Mouse (Mus musculus) urinary bladder, postnatal 25 days (tissue): Measurements from ENCODE around the gene Gucy1b2.

ENCODE experiments used
- DNase-seq: peaks from one replicate; pipeline ENCODE4 v3.0.0; 2022; ENCODE audit warnings: low spot score

Gucy1b2 gene

DNA sequence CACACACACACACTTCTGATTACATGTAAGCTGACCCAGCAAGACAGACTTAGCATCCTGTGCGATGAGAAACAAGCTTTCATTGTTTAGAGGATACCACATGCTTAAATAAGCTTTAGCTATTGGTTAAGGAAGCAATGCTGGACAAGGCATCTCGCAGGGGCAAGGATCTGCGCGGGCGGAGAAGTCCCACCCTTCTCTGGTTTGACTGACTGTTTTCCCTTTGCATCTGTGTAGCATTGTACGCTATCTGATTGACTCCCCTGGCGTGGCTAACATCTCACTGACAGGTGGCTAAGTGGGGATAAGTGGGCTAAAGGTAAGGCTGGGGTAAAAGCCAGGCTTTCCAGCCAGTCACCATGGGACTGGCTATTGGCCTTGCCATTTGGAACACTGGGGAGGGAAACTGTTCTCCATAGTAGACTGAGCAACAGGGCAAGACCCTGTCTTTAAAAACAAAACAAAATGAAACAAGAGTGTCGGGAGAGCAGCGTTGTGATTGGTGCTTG lies at the start of gene Gucy1b2:
Gene Gucy1b2, minus strand, starts transcription at position 51 of the 509 bp plus-strand sequence.
- no peak for DNase-seq

- DNase-seq: no peak
Measured at GRCm38 (mm10) chr14:62497391-62497790, 41.3 kb upstream of the Gucy1b2 start.

DNA sequence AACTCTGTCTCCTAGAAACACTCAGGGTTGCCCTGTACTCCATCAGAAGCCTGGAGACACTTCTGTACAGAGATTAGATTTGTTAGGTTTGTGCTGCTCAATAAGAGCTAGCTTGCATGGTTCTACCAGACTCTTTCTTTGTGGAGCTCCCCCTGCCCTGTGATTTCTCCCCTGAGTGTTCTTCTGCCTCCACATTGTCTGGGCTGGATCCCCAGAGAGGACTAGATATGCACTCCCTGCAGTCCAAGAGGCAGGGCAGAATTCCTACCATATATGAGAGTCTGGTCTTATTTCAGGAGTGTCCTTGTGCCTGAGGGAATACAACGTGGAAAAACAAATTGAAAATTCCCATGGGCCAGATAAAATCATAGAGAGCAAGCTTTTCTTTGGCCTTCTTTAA lies 40.4 kb upstream of the Gucy1b2 start:
- no peak for DNase-seq

DNA sequence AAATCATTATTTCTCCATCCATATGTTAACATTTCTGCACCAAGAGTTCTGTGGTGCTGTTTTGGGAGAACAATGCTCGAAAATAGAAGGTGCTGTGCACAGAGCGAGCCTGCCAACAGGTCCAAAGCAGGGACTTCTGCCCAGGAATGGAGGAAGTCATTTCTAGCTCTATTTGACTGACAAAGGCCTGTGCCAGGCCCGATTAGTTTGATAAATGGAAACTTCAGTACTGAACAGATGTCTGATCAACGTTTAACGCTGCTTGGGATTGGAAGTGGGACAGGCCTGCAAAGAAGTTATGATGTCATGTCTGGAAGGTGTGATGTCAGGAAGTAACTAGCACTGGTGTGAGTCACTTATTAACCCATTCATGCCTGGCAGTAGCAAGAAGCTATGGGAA lies 37.4 kb upstream of the Gucy1b2 start:
- no peak for DNase-seq

DNA sequence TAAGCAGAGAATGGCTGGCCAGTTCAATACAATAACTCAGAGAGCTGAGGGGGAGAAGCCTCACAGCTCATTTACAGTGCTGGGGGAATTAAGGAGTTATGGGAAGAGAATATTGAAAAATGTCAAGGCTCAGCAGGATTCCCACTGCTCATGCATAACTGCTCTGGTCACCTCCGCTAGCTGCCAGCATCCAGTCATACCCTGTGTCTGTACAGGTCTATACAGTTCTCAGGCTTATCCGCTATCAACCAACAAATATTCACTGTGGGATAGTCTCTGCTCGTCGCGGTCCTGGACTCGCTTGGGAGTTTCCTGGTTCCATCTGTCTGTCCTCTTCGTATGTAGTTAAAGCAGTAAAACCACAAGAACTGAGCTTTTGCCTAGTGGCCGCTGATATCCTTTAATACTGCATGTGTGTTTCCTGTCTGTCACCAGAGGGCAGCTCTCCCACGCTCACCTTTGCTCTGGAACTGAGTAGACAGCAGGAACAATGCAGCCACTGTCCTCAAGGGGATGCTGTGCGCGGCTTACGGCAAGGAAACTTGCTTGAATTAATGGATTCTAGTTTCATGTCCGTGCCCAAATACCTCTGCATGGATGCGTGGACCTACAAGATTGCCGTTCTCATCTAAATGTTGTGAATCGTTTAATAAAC lies 36.2 kb upstream of the Gucy1b2 start:
- DNase-seq: peak; percentile 62

DNA sequence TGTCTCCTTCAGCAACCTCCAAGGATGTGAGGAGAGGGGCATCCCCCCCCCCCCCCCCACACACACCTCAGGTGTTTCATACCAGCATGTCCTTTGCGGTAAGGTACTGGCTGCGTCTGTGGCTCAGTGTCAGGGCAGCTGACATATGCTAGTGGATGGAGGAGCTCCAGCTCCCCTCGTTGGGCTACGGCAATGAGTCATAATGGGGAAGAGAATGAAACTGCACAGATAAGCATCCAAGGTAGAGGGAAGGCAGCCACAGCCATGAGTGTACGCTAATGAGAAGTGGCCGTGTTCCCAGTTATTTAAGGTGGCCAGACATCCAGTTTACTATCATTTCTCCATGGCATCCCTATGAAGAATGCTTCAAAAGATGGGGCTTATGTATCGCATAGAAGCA lies 32.2 kb upstream of the Gucy1b2 start:
- no peak for DNase-seq

- DNase-seq: no peak
Measured at GRCm38 (mm10) chr14:62481381-62481780, 25.3 kb upstream of the Gucy1b2 start.

DNA sequence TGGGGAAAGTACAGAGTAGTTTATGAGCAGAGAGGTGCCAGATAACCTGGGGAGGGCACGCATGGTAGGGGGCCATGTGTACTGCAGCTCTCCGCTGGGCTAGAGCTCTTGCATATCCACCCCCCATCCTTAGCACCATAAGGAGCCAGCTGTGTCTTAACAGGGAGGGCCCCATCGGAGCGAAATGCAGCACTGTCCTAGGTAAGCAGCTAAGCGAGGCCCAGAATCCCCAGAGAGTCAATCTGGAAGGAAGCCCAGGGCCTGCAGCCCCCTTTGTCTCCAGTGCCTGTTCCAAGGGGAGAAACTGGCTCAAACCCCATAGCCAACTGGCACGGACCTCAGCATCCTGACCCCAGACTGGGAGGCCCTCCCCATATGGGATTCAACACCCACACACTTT lies 23.3 kb upstream of the Gucy1b2 start:
- no peak for DNase-seq

DNA sequence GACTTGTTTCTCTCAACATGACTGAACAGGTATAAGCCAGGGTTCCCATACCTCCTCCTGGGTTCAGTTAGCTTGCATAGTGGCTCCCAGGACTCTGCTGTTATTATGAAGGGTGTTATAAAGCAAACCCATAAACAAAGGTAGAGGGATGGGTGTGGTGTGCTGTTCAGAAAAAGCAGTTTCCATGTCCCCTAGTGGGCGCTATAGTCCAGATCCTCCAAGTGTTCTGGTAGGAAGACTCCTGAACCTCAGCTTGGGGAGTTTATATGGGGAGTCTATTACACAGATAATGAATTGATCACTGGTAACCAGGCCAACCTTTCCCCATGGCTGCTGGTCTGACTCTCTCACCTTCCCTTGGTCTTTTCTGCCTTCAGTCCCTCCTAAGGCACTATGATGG lies 18.4 kb upstream of the Gucy1b2 start:
- no peak for DNase-seq

- no peak for DNase-seq
Measured at GRCm38 (mm10) chr14:62472061-62472460, 16.0 kb upstream of the Gucy1b2 start.

DNA sequence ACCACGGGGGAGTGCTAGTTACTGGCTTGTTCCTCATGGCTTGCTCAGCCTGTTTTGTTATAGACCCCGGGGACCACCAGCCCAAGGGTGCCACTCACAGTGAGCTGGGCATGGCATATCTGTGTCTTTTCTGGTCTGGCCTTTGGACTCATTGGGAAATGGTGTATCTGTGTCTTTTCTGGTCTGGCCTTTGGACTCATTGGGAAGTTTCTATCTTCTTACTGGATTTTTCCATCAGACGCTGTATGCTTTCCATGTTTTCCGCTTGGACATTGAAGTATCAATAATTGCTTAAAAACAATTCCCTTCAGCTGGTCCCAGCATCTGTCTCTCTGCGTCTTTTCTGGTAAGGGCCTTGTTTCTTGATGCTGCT lies 12.7 kb upstream of the Gucy1b2 start:
- no peak for DNase-seq

GRCm38 (mm10) chr14:62468119-62468752 lies 12.1 kb upstream of the Gucy1b2 start:
- no peak for DNase-seq

- DNase-seq: no peak
Measured at GRCm38 (mm10) chr14:62464966-62465365, 8.9 kb upstream of the Gucy1b2 start.

GRCm38 (mm10) chr14:62459541-62459940 lies 3.5 kb upstream of the Gucy1b2 start:
- no peak for DNase-seq

- DNase-seq: peak; percentile 82
Measured at GRCm38 (mm10) chr14:62457420-62458181, 1.5 kb upstream of the Gucy1b2 start.

GRCm38 (mm10) chr14:62455570-62455879 lies 564 bp downstream of the Gucy1b2 start:
- DNase-seq: no peak

DNA sequence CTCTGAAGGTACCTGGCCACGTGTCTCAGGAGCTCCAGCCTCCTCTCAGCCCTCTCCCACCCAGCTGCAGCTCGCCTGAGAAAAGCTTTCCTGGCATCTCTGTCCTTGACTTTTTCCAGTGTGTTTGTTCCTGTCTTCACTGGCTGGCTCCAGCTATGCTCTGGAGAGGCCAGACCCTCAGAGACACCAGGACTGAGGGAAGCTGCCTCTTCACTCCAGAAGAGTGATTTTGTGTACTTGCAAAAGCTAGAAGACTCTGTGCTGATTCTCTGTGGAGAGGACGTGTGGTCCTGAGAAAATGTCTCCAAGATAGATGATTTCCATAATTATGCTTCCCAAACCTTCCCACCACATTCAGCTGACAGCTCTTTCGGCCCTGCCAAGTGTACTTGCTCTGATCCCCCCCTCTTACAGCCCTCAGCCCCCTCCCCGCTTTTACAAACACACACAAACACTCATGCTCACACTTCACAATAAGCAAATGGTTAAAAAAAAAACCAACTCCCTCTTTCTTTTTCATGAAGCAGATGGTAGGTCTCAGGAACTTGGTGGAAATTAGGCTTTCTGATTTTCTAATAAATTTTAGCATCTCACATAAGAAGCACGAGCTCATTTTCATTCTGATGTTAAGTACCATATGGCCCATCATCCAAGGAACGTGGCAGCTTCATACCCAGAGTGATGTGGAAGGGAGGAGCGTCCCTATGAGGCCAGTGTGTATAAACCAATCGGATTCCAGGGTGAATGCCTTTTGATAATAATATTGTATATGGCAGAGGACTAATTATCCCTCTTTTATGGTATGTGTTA lies 1.1 kb downstream of the Gucy1b2 start:
- no peak for DNase-seq

DNA sequence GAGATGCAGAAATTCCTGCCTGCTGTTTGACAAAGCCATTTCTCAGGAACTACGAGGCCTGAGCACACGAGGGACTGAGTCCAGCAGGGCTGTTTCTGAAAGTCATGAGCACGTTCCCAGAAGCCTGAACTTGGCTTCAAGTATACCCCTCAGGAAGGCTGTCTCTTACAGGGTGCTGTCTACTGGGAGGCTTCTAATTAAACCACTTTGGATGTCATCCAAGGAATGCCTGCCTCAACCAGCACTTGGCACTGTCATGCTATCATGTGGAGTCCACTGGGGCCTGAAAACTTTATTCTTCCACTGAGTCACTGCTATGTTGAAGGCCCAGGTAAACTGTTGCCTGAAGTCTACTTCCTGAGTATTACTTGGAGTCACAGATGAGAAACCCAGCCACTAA lies 2.0 kb downstream of the Gucy1b2 start:
- DNase-seq: no peak

GRCm38 (mm10) chr14:62453276-62453675 lies 2.8 kb downstream of the Gucy1b2 start:
- DNase-seq: no peak

- no peak for DNase-seq
Measured at GRCm38 (mm10) chr14:62450706-62451105, 5.4 kb downstream of the Gucy1b2 start.

- no peak for DNase-seq
Measured at GRCm38 (mm10) chr14:62447214-62447548, 8.9 kb downstream of the Gucy1b2 start.

DNA sequence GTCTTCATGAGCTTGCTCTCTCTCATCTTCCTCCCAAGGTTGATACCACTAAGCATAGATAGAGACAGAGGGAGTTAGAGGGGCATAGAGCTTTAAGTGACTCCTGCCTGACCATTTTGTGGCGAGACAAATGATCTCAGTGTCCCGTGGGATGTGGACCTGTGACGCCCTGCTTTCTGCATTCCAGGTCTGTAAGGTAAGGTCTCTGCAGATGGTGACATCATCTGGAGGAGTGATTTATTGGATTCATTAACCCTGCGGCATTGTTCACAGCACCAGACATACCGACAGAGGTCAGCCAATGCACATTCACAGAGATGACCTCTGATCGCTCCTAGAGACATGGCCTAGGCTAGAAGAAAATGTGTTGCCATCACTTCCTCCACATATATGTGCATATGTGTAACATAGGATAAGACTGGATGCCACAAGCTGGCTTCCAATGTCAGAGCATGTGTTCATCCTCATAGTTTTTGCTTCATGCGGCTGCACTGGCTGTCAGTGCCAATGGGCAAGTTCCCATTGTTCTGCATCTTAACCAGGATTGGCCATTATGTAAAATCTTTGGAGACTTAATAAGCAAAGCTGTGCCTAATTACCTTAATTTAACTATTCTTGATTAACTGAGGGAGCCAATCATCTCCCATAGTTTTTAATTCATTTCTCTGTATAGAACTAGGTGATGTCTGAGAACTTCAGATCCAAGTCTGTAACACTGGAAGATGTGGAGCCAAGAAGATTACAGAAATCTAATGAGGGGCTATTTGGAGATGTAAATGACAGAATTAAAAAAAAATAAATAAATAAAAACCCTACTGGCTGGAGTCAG lies 9.5 kb downstream of the Gucy1b2 start:
- no peak for DNase-seq
